Mouse (Mus musculus) liver, postnatal 0 days (tissue): ENCODE data around the gene Slc43a2.

Experiments
- CTCF ChIP-seq: sonication (generic); IDR thresholded peaks from 2 replicates; pipeline ENCODE4 v1.5.1; 2016; ENCODE audit warnings: antibody characterized with exemption, low read depth
- EP300 ChIP-seq: IDR thresholded peaks from 2 replicates; pipeline ENCODE4 v1.6.1; 2016; ENCODE audit warnings: antibody characterized with exemption, low read depth, mild to moderate bottlenecking

DNA sequence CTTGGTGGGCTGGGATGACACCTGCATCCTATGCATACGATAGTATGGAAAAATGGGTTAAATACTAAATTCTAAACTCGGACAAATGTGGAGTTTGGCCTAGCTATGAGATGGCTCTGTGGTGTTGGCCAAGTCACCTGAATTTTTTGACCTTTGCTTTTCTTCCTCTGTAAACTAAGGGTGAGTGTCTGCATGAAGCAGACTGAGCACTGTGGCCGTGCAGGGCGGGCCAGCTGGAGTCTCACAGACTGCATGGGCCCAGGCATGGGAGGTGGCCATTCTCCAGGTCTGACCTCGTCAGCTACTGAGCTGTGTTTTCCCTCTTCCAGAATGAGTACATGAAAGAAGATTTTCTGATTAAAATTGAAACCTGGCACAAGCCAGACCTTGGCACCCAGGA is 77.3 kb downstream of the Slc43a2 start:
- no peak for TF ChIP-seq CTCF
- no peak for TF ChIP-seq EP300
